Mouse (Mus musculus): Measurements from ENCODE around the gene Mki67.

- TF ChIP-seq CTCF (IDR thresholded peaks at IDR 0.05; ENCODE audit: low read depth) (no peak), EP300 (IDR thresholded peaks at IDR 0.05; ENCODE audit: low read depth) (peak; percentile 97)
Observed at GRCm38 (mm10) chr7:135721436-135721992, 5.4 kb upstream of the Mki67 start.

Data from liver, embryonic 14.5 days (tissue).